Mouse (Mus musculus) inflammation-experienced regulatory T-cells, adult 6 months (primary cell): ENCODE results near the gene Gm21789. TPM values are rescaled to one million over a fixed set of nuclear protein-coding genes. Genes with fewer than 3 reads are reported as not detected.
"Not testable (repeated sequence)": the region's sequence is repeated elsewhere in the genome, so short reads cannot be mapped to it uniquely, and the experiment has no call there.

ENCODE experiments used
- ATAC-seq: one replicate; pipeline ENCODE4 v1.8.0; 2017
- polyA plus RNA-seq, 3 experiments: library from polyadenylated mRNA; unstranded; fragments of 100-300 nt; shearing (Covaris generic); gene quantifications; one replicate each; pipeline ENCODE4 v1.2.1; 2017

Gm21789 gene
- polyA plus RNA-seq = not detected

DNA sequence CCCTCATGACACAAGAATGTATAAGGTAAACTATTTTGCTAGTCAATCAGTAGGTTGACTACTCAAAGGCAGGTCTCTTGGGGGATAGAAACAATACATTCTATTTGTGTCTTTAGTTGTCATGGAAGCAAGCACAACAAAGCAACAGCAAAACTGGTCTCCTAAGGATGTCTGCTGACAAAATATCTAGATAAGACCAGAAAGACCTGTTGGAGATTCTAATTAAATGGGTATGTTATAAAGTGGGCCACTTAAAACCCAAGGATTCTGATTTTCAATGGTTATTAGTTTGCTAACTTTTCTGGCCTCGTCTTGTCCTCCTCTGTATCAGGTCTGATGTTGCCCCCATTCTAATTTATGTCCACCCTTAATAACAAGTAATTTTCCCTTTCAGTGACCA, at the start of gene Gm21789:
TSS of gene Gm21789 (plus strand) at position 301 of the 400 bp plus-strand sequence.
- not testable (repeated sequence) for ATAC-seq

DNA sequence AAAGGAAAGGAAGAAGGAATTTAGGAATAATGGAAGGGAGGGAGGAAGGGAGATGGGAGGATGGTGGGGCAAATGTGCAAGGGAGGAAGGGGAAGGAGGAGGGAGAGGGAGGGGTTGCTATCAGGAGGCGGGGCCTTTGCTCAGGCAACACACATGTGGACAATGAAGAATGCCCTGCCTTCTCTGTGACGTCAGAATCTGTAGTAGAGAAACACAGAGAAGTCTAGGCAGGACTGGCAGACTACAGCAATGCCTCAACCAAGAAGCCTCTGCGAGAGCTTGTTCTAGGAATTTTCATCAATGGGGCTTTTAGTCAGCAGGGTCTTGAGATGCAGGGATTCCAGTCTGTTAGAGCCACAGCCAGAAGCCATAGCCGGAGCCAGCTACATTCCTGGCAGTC, 47.2 kb upstream of the Gm21789 start, which contains the start of gene Btbd35f30:
TSS of gene Btbd35f30 (plus strand) at position 301 of the 400 bp plus-strand sequence.
- ATAC-seq = not testable (repeated sequence)

DNA sequence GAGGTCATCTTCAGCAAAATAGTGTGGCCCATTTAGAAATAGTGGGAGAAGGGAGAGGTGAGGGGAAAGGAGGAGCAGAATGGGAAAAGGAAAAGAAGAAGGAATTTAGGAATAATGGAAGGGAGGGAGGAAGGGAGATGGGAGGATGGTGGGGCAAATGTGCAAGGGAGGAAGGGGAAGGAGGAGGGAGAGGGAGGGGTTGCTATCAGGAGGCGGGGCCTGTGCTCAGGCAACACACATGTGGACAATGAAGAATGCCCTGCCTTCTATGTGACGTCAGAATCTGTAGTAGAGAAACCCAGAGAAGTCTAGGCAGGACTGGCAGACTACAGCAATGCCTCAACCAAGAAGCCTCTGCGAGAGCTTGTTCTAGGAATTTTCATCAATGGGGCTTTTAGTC, 32.0 kb downstream of the Gm21789 start, which contains the start of gene Btbd35f5:
TSS of gene Btbd35f5 (plus strand) at position 301 of the 400 bp plus-strand sequence.
- not testable (repeated sequence) for ATAC-seq

Other genes starting within 250 kb of the Gm21789 start
- not detected for gene Btbd35f21, start 215.7 kb upstream of the Gm21789 start, polyA plus RNA-seq
- gene Btbd35f30, start 47.1 kb upstream of the Gm21789 start, polyA plus RNA-seq = not detected
- not detected for gene Btbd35f5, start 32.1 kb downstream of the Gm21789 start, polyA plus RNA-seq